Mouse (Mus musculus) lung, postnatal 14 days (tissue): ENCODE data around the gene Cd99l2.
"Not testable (repeated sequence)": the region's sequence is repeated elsewhere in the genome, so short reads cannot be mapped to it uniquely, and the experiment has no call there.

Source experiments
- DNase-seq: peaks from one replicate; pipeline ENCODE4 v3.0.0; 2021

Gene Cd99l2

DNA sequence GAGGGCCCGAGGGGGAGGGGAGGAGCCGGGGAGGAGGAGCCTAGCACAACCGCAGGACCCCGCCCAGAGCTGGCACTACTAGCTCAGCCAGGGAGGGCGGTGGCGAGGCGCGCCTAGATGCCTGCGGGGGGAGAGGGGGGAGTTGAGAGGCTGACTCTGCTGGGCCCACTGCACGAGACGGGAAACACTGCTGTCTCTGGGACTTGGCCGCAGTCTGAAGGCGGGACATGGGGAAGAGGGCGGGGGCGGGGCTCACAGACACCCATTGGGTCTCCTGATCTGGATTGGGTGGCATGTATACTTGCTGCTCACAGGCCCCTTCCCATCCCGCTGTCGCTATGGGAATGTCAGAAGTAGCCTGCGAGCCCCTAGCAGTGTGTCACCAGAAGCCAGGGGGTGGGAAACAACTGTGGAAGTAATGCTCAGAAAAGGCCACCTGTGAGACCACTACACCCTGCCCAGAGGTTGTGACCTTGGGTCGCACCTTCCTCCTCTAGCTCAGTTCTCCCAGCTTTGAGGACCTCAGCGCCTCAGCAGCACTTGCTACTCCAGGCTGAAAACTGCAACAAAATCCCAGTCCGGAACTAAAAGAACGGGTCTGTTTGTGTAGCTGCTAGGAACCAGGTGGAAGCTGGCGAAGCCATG, at the start of gene Cd99l2:
TSS of gene Cd99l2 (minus strand) at position 216 of the 645 bp plus-strand sequence.
- peak; percentile 87 for DNase-seq

DNA sequence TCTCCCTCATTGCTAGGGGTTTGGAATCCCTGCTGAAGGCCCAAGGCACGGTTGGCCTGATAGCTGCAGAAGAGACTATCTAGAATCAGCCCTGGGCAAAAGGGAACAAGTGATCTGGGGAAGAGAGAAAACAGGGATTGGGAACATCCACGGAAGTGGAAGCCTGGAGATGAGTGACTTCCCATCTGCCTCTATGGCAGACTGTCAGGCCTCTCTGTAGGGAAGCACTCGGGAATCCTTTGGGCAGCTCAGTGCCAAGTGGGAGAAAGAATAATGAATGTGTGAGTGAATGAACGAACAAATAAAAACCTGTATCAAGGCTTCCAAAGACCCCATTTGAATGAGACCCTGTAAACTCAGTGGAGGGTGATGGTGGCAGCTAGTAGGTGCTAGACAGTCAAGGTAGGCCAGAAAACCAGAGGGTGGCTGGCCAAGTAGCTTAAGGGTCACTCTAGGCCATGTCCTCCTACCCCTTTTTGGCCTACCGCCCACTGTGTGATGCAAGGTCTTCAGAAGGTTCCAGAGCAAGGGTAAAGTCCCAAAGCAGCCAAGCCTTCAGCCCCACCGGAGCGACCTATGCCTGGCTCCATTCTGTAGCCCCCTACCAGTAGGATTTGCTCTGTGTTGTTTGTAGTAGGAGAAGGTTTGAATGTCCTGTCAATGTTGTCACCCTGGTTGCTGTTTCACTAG, 48.3 kb upstream of the Cd99l2 start:
- DNase-seq: peak; percentile 17

DNA sequence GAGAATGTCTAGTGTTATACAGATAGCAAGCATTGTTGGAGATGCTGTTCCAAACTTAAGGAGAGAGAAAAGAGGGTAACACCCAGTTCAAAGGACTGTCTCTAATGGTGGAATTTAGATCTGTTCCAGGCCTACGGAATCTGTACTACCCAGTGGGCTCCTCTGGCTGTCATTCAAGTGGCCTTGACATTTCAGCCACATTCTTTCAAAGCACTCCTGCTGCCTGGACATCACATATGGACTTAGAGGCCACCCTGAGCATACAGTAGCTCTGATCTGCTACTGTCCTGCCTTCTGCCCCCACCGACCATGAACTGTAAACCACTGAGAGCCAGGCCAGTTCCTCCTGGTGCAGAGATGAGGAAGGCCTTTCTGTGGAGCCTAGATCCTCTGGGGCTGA, 45.1 kb upstream of the Cd99l2 start:
- DNase-seq: no peak

DNA sequence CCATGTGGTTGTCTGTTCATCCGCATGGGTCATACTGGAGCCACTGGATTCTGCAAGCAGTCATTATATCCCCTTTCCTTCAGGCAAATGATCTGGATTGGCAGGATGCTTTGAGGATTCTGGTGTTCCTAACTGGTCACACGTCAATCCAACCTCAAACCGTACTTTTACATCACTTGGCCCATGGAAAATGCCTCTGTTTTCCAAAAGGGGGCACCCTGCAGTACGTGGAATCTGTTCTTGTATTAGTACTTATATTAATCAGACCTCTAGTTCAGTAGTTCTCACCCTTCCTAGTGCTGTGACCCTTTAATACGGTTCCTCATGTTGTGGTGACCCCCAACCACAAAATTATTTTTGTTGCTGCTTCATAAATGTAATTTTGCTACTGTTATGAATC, 41.5 kb upstream of the Cd99l2 start:
- DNase-seq: no peak

DNA sequence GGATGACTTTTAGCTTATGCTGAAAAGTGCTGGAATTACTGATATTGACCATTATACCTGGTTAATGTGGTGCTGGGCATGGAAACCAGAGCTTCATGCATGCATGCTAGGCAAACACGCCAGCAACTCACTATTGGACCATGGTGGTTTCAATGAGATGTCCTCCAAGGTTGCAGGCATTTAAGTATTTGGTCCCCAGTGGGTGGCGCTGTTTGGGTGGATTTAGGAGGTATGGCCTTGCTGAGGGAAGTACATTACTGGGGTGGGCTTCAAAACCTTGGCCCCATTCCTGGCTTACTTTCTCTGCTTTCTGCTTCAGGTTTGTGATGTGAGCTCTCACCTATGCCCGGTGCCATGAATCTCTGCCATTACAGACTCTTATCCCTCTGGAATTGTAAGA, 40.0 kb upstream of the Cd99l2 start:
- DNase-seq: peak; percentile 14

DNA sequence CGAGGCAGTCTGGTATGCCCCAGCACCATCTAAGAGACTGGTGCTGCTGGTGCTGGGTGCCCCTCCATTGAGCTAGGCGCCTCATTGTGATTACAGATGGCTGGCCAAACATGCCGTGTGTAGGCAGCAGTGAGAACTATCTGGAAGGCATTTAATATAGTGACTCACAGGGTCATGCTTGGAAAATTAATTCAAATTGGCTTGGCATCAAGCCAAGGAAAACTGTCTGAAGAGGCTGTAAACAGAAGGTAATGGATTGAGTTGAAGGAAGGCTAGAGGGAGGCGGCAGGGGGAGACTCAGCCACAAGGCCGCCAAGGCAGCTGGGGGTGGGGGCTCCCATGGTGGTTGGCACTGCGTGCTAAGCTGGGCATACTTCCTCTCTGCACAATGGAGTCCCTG, 36.0 kb upstream of the Cd99l2 start:
- no peak for DNase-seq

DNA sequence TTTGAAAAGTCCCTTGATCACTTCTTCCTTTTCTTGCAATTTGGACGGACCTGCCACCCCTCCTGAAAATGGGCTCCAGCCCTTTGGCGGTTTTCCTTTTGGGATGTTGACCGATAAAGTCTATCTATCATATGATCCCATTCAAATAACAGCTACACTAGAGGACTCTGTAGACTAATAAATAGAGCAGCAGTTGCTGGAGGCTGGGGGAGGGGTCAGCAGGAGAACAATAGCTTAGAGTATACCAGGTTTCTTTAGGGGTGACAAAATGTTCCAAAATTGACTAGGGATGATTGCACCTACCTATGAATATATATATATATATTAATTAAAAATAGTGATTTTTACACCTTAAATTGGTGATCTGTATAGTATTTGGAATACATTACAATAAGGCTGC, 35.5 kb upstream of the Cd99l2 start:
- DNase-seq: no peak

DNA sequence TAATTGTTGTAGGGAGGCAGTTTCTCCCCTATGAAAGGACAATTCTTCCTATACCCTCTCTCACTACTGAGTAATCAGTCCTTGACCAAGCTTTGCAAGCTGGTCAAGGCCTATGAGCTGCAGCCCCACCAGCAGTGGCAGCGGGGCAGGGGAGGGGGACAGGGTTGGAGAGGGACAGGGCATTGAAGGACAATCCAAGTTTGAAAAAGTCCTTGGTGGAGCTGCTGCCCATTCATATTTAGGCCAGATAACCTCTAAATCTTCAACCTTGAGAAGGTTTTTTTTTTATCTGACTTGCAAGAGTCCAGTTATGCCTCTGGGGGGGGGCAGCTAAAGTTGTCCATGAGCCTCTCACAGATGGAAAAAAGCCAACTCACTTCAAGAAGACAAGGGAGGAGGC, 34.8 kb upstream of the Cd99l2 start:
- DNase-seq: no peak

DNA sequence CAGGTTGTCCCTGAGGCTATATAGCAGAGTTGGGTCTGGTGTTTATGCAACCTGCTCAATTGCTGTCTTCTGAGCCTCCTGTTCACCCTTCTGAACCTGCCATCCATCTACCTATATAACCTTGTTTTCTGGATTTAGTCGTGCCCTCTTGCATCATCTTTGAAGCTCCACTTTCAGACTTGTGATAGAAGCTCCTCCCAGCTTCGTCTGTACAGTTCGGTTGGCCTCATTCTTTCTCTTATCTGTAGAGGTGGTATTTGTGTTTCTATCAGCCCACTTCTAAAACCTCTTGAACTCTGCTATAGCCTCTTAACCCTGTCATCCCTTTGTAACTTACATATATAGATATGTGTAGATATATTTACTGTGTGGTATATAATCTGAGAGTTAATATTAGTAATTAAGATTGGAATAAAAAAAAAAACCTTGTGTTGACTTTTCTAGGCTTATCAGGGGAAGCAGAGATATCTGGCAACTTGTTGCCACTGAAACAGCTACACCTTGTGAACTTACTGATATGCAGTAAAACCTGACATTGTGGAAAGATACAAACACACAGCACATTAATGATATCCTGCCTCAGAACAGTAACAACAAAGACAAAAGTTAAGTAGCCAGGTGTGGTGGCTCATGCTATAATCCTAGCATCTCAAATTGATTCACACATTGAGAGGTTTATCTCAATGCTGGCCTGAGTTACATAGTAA, 33.1 kb upstream of the Cd99l2 start:
- no peak for DNase-seq

DNA sequence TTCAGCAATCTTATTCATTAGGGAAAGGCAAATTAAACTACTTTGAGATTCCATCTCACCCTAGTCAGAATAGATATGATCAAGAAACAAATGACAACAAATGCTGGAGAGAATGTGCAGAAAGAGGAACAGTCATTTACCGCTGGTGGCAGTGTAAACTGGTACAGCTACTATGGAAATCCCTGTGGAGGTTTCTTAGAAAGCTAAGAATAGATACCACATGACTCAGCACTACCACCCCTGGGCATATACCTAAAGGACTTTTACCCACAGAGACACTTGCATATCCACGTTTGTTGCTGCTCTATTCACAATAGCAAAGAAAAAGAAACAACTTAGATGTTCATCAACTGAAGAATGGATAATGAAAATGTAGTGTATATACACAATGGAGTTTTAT, 31.7 kb upstream of the Cd99l2 start:
- DNase-seq: no peak

DNA sequence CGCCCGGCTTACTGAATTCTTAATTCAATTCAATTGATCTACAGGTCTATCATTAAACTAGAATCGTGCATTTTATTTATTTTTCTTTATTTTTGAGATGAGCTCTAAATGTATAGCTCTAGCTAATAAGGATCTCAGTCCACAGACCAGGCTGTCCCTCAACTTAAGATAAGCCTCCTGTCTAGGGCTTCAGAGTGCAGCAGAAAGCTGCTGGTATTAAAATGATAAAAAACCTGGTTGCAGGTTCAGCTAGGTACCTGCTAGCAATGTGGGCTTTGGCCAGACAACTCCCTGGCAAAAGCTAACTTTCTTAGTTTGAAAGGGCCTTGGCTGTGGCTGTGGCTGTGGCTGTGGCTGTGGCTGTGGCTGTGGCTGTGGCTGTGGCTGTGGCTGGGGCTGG, 30.2 kb upstream of the Cd99l2 start:
- no peak for DNase-seq

DNA sequence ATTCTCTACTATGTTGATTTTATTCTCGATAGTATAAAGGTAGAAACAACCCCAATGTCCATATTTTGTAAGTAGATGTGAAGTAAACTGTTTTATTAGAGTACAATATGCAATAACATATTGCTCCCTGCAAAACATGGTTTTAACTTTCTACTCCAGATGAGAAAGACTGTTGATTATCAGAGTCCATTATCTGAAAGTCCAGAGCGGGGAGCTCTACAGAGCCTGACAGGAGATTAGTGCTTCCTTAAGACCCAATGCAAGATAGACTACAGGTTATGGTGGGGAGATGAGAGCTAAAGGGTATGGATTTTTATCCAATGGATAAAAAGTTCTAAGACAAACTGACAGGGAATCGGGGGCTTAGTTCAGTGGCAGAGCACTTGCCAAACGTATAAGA, 26.6 kb upstream of the Cd99l2 start:
- DNase-seq: no peak

DNA sequence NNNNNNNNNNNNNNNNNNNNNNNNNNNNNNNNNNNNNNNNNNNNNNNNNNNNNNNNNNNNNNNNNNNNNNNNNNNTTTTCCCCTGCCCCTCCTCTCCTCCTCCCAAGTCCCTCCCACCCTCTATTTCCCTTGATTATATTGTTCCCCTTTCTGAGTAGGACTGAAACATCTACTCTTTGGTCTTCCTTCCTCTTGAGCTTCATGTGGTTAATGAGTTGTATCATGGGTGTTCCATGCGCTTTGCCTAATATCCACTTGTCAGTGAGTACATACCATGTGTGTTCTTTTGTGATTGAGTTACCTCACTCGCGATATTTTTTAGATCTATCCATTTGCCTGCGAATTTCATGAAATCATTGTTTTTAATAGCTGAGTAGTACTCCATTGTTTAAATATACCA, 13.9 kb upstream of the Cd99l2 start:
- not testable (repeated sequence) for DNase-seq

DNA sequence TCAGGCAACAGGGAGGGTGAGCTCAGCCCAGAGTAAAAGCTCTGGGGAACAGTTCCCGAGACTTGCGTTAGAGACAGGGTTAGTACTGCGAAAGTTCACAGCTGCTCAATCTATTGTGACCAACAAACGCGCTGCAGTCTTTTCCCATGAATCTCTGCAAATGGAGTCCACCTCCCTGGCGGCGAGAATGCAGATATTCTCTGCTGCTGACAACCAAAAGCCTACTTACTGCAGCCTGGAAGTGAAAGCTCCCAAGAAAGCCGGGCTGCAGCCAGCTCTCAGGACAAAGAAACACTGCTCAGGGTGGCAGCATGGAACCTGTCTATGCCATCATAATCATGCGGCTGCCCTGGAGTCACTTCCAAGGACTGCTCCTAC, 619 bp upstream of the Cd99l2 start:
- peak; percentile 27 for DNase-seq

DNA sequence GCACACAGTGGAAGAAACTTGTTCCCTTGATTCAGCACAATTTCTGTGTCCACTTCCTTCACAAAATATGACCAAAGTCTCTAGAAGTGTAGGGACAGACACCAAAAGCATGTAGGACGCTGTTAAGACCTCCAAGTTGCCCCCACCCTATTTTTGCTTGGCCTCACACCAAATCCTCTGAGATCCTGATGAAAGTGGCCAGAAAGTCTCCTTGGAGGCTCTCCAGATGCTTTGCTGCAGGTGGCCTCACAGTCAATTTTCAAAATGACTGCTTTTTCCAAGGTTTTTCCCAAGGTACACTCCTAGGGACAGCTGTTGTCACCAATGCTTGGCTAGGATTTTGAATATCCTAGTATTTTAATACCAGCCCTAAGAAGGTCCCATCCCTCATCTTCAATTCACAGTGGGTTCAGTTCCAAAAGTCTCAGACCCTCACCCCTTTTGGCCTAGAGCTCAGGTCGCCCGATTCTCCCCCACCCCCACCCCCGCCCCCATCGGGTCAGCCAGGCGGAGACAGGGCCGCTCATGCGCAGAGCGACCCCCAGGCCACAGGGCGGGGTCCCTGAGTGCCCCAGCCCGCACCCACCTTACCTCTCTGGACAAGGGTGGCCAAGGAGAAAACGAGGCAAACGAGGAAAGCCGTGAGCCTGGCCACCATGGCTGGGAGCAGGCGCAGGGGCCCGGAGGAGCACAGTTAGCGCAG, 567 bp downstream of the Cd99l2 start:
- no peak for DNase-seq

DNA sequence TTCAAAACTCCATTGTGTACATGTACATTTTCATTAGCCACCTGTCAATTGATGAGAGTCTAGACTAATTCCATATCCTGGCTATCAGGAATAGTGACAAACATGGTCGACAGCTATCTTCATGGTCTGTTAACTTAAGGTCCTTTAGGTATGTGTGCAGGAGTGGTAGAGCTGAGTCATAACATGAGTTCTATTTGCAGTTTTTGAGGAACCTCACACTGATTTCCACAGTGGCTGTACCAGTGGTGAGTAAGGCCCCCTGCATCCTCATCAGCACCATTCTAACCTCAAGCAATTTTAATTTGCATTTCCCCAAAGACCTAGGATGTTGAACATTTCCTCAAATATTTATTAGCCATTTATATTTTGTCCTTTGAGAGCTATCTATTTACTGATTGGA, 3.3 kb downstream of the Cd99l2 start:
- DNase-seq: no peak

DNA sequence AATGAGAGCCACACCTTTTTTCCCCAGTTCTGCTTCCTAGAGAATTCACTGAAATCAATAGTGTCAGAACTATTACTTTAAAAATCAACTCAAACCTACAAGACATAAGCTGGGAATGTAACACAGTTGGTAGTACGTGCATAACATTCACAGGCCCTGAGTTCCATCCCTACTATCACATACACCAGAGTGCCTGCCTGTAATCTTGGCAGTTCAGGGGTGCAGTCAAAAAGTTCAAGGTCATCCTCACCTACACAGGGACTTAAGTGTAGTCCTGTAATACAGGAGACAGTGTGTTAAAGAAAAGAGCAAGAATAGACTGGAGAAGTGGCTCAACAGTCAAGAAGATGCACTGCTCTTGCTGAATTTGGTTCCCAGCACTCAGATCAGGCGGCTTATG, 10.4 kb downstream of the Cd99l2 start:
- DNase-seq: no peak

DNA sequence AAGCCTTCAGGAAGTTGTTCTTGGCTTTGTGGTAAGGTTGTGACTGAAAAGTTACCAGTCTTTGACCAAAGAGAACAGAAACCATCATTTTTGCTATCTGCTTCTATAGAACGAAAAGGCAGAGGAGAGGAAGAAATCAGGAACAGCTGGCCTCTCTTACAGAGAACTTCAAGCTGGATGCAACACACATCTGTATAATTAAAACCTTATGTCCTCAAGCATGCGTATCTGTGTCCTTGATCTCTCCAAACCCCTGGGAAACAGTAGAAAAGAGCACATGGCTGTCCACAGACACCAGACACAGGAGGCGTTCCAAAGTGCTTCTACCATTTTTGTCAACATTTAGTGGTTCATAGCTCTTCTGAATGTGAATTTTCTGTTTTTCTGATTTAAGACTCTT, 16.7 kb downstream of the Cd99l2 start:
- no peak for DNase-seq

DNA sequence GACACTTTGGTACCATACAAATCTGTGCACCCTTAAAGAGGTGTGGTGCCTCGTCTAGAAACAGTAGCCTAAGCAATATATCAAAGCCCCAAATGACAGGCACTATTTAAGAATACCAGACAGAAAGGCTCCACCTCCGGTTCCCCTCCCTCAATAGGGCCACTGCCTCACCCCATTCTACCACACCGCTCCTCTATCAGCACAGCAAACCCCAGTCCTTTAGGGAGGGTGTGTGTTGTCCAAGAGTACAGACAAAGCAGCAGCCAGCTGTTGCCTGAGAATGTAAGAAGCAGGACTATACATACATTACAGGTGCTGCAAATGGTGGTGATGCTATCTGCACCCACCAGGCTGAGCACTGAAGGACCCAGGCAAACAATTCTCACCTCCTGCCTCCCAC, 17.2 kb downstream of the Cd99l2 start:
- DNase-seq: no peak

DNA sequence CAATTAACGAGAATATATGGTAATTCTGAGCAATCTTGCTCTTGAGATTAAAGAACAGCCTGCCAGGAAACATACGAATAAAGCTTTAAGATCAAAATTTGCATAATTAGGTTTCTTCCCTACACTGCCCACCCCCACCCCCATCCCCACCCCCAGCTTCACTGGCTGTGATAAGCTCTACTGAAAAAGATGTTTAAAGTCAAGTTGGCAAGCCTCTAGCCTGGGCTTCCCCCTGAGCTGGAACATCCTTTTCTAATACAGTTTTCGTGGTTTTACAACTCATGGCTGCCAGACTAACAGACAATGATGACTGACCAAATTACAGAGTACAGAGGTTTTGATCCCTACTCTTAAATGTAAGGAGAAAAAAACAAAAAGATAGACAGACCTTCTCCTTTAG, 17.6 kb downstream of the Cd99l2 start:
- no peak for DNase-seq

DNA sequence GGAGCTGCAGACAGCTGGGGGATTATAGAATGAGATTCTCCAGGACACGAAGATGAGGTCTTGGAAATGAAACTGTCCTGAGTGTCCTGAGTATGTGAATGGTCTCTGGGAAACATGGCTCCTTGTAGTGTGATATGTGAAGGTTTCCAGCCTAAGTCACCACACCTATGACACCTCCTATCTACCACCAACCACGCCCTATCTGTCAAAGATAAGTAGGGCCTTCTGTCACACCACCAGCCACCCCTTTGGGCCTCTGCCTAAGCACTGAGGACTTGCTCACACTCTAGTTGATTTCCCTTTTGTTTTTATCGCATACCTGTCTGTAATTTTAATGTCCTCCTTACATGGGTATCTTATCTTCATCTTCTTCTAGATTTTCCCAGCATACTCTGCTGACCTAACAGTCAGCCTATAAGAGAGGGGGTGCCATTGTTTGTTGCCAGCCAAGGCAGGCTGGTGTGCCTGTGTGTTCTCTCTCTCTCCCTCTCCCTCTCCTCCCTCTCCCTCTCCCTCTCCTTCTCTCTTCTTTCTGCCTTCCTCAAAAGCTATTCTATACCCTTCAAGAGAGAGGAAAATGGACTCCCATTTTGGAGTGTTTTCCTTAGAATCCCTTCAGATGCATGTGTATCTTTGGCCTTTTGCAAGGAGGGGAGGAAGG, 18.2 kb downstream of the Cd99l2 start:
- no peak for DNase-seq

DNA sequence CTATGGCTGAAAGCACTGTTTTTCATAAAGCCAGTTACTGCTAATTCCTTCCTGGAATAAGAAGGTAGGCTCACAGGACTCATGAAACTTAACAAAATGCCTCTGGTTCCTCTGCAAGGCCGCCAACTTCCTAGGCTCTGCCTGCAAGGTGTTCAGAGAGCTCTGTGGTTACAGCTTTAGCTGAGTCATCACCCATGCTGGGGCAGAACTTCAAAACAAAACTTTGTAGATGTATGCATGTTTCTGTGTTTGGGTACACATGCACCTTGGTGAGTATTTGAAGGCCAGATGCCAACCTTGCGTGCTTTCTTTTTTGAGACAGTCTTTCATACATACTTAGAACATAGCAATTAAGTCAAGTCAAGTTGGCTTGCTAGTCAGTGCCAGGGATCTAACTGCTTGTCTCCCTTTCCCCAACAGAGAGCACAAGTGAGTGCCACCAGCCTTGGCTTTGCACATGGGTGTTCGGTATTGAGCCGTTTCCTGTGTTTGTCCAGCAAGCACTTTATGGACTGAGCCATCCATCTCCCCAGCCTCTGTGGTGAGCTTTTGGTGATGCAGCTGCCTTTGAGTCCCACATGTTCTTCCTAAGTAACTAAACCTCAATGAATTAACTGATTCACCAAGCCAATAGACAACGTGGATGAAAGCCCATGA, 23.9 kb downstream of the Cd99l2 start:
- no peak for DNase-seq

DNA sequence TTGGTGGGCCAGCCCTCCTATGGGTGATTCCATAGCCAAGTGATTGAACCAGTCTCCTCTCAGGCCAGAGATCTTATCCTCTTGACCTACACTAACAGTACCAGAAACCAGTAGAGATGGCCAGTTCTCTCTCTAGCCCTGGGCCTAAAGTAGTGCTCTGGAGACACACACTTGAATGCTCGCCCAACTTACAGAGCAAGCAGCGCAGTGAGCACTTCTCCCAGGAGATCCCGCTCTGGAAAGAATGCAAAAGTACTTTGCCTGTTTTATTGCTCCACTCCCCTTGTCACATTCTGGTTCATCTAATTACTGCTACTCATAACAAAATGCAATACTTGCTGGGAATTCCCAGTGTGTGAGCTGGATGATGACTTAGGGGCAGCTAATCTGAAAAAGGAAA, 25.2 kb downstream of the Cd99l2 start:
- no peak for DNase-seq
